15 mouse cellular contexts compared by ENCODE assay signal in genomic region chr9:88091781-88092527, GRCm38 (mm10).
DNase-seq lines count a peak whose midpoint lies in the region; ATAC-seq and TF ChIP-seq lines count a peak whose summit lies in the region.
"Had no signal": no experiment of that assay in that cellular context is flagged by ENCODE, and none has a peak within 500 bp of the region (broad histone marks: within the 10 kb centered on the region; RNA-seq: fewer than 3 reads in every experiment).

No protein-coding gene starts in this region.

- H3K4me1 ChIP-seq in limb, embryonic 14.5 days (ENCODE audit: control insufficient read depth, insufficient read depth, low read length), result no peaks in the 10 kb centered on the region
- H3K4me1 ChIP-seq in limb, embryonic 10.5 days, result peaks cover 4% of the 10 kb centered on the region; the same call in 1 of the 2 replicates
- H3K4me1 ChIP-seq in heart, embryonic 15.5 days (replicated peaks), result no peaks in the 10 kb centered on the region
- H3K4me1 ChIP-seq in forebrain, embryonic 11.5 days (replicated peaks; ENCODE audit: control insufficient read depth, insufficient read depth, low read length), result no peaks in the 10 kb centered on the region
- H3K4me1 ChIP-seq: midbrain, embryonic 15.5 days; neural tube, embryonic 12.5 days; stomach, embryonic 15.5 days had no signal

- TF ChIP-seq POLR2A in limb, embryonic 14.5 days (IDR thresholded peaks at IDR 0.05; ENCODE audit: borderline replicate concordance, extremely low read depth, insufficient read depth, insufficient read length), result no peak

- peak; percentile 28 for DNase-seq in adrenal gland, postnatal 10 days
- DNase-seq in adrenal gland, adult 8-10 months, result no peak
- peak; percentile 60 for DNase-seq in limb, embryonic 14.5 days (ENCODE audit: low spot score)
- no peak for DNase-seq in limb, embryonic 10.5 days (ENCODE audit: low spot score)
- peak; percentile 57 for DNase-seq in skeletal muscle tissue, adult 2 months (ENCODE audit: low read depth, low spot score)
- no peak for DNase-seq in frontal cortex, adult 2 months (ENCODE audit: extremely low spot score in 1 of 2, low spot score in 1 of 2)
- no peak for DNase-seq in forebrain, embryonic 11.5 days (ENCODE audit: low spot score)
- DNase-seq: cerebellum, adult 11-12 months; lung, embryonic 14.5 days had no signal

- no peak overlapping the region for H3K9ac ChIP-seq in limb, embryonic 14.5 days (ENCODE audit: low read depth, low read length, severe bottlenecking)
- H3K9ac ChIP-seq in heart, embryonic 15.5 days, result no peak overlapping the region
- no peak overlapping the region for H3K9ac ChIP-seq in forebrain, embryonic 11.5 days (ENCODE audit: low read length)
- H3K9ac ChIP-seq: lung, embryonic 14.5 days; midbrain, embryonic 15.5 days; neural tube, embryonic 12.5 days; stomach, embryonic 15.5 days had no signal

- no peaks in the 10 kb centered on the region for H3K36me3 ChIP-seq in limb, embryonic 14.5 days (ENCODE audit: control insufficient read depth, insufficient read depth, low read length)
- no peaks in the 10 kb centered on the region for H3K36me3 ChIP-seq in limb, embryonic 10.5 days
- H3K36me3 ChIP-seq in heart, embryonic 15.5 days, result no peaks in the 10 kb centered on the region
- no peaks in the 10 kb centered on the region for H3K36me3 ChIP-seq in forebrain, embryonic 11.5 days (ENCODE audit: control insufficient read depth, insufficient read depth, low read length)
- H3K36me3 ChIP-seq: midbrain, embryonic 15.5 days; neural tube, embryonic 12.5 days; stomach, embryonic 15.5 days had no signal

- H3K9me3 ChIP-seq in limb, embryonic 14.5 days (ENCODE audit: control insufficient read depth, low read length), result no peaks in the 10 kb centered on the region
- H3K9me3 ChIP-seq in limb, embryonic 10.5 days (replicated peaks), result no peaks in the 10 kb centered on the region
- no peaks in the 10 kb centered on the region for H3K9me3 ChIP-seq in heart, embryonic 15.5 days (replicated peaks)
- H3K9me3 ChIP-seq in forebrain, embryonic 11.5 days (ENCODE audit: control insufficient read depth, low read length), result no peaks in the 10 kb centered on the region
- H3K9me3 ChIP-seq: midbrain, embryonic 15.5 days; neural tube, embryonic 12.5 days; stomach, embryonic 15.5 days had no signal

- H3K4me2 ChIP-seq in limb, embryonic 14.5 days (replicated peaks; ENCODE audit: low read depth, low read length, severe bottlenecking), result no peak overlapping the region
- no peak overlapping the region for H3K4me2 ChIP-seq in heart, embryonic 15.5 days
- H3K4me2 ChIP-seq in forebrain, embryonic 11.5 days (ENCODE audit: low read depth, low read length, severe bottlenecking), result no peak overlapping the region
- H3K4me2 ChIP-seq: lung, embryonic 14.5 days; midbrain, embryonic 15.5 days; neural tube, embryonic 12.5 days; stomach, embryonic 15.5 days had no signal

- no peaks in the 10 kb centered on the region for H3K27me3 ChIP-seq in limb, embryonic 14.5 days (ENCODE audit: control insufficient read depth, insufficient read depth, low read length)
- no peaks in the 10 kb centered on the region for H3K27me3 ChIP-seq in limb, embryonic 10.5 days (ENCODE audit: low read depth, poor library complexity, severe bottlenecking)
- 0 out of 2 replicates have a peak, but pooled peaks cover 2% of the 10 kb centered on the region for H3K27me3 ChIP-seq in heart, embryonic 15.5 days
- H3K27me3 ChIP-seq in forebrain, embryonic 11.5 days (ENCODE audit: control insufficient read depth, insufficient read depth, low read length), result no peaks in the 10 kb centered on the region
- H3K27me3 ChIP-seq: midbrain, embryonic 15.5 days; neural tube, embryonic 12.5 days; stomach, embryonic 15.5 days had no signal

- H3K4me3 ChIP-seq in limb, embryonic 14.5 days (replicated peaks; ENCODE audit: low read length), result no peak overlapping the region
- H3K4me3 ChIP-seq in limb, embryonic 10.5 days, result no peak overlapping the region
- no peak overlapping the region for H3K4me3 ChIP-seq in heart, embryonic 15.5 days
- H3K4me3 ChIP-seq in forebrain, embryonic 11.5 days (ENCODE audit: low read depth, low read length), result no peak overlapping the region
- H3K4me3 ChIP-seq: left cerebral cortex, adult 2 months; midbrain, embryonic 15.5 days; neural tube, embryonic 12.5 days; stomach, embryonic 15.5 days had no signal

- ATAC-seq in limb, embryonic 14.5 days (ENCODE audit: low FRiP score, low read depth), result no peak
- ATAC-seq in heart, embryonic 15.5 days (replicated peaks; ENCODE audit: insufficient number of reproducible peaks, insufficient read depth, low FRiP score, low read depth), result peak; percentile 43; the same call in 1 of the 2 replicates
- no peak for ATAC-seq in forebrain, embryonic 11.5 days (replicated peaks; ENCODE audit: low FRiP score)
- ATAC-seq: intestine, embryonic 16.5 days; midbrain, embryonic 15.5 days had no signal

- WGBS in limb, embryonic 14.5 days, result 61% methylated on average over 8 of the region's 8 CpGs
- WGBS in limb, embryonic 10.5 days, result 81% methylated on average over 8 of the region's 8 CpGs
- WGBS in heart, embryonic 15.5 days, result 29% methylated on average over 8 of the region's 8 CpGs
- WGBS in forebrain, embryonic 11.5 days, result 76% methylated on average over 8 of the region's 8 CpGs

- H3K27ac ChIP-seq in limb, embryonic 14.5 days (replicated peaks; ENCODE audit: low read depth, low read length), result no peak overlapping the region
- no peak overlapping the region for H3K27ac ChIP-seq in limb, embryonic 10.5 days
- peak overlapping the region; percentile 49 for H3K27ac ChIP-seq in heart, embryonic 15.5 days
- H3K27ac ChIP-seq in forebrain, embryonic 11.5 days (ENCODE audit: low read depth, low read length), result no peak overlapping the region
- H3K27ac ChIP-seq: left cerebral cortex, adult 2 months; midbrain, embryonic 15.5 days; neural tube, embryonic 12.5 days; stomach, embryonic 15.5 days had no signal

Comparison
In these comparisons a context has a peak if more than half of its experiments do, and no peak if none do; other contexts are left out.
1. DNase-seq: peak in adrenal gland, postnatal 10 days (single experiment), limb, embryonic 14.5 days (single experiment) and skeletal muscle tissue, adult 2 months (single experiment); none in adrenal gland, adult 8-10 months (single experiment), limb, embryonic 10.5 days (single experiment), frontal cortex, adult 2 months (0 of 2) and forebrain, embryonic 11.5 days (single experiment).